Mouse (Mus musculus): ENCODE results near the gene Adipor2. TPM values are rescaled to one million over a fixed set of nuclear protein-coding genes. Genes with fewer than 3 reads are reported as not detected.
A peak's percentile ranks its signal among the peaks of the same experiment; 100 is the strongest.
"Not testable (repeated sequence)": the region's sequence is repeated elsewhere in the genome, so short reads cannot be mapped to it uniquely, and the experiment has no call there.

Adipor2 gene
- 10 to 100 TPM; 38.4 to 41.3 TPM for total RNA-seq (2021)
- long read RNA-seq, partial matches to known transcripts: 4 of 34 reads
- long read RNA-seq, other reads (novel, unspliced or antisense): 27 of 34 reads

- no peak for DNase-seq (ENCODE audit: low spot score in 2 of 2)
These were observed at the start of gene Adipor2 for GRCm38 (mm10) chr6:119417354-119417753. Gene Adipor2 (minus strand): TSS chr6:119417704.

GRCm38 (mm10) chr6:119466161-119466560 lies 48.7 kb upstream of the Adipor2 start:
- DNase-seq (ENCODE audit: low spot score in 2 of 2): no peak

DNA sequence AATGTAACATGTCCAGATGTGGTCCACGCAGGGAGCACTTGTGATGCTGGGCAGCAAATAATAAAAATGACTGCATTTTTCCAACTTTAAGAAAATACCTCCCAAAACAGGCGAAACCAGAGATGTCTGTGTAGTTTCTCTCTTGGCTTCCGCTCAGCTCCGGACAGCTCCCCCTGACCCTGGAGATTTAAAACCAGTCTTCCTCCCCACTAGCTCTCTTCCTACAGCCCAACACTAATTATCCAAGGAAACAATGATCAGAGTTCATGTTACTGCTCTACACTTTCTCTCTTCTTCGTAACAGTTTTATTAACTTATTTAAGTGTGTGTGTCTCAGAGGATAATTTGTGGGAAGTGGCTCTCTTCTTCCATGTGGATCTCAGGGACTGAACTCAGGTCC lies 42.9 kb upstream of the Adipor2 start:
- DNase-seq (ENCODE audit: low spot score in 2 of 2): no peak

GRCm38 (mm10) chr6:119459041-119459440 lies 41.5 kb upstream of the Adipor2 start:
- no peak for DNase-seq (ENCODE audit: low spot score in 2 of 2)

DNA sequence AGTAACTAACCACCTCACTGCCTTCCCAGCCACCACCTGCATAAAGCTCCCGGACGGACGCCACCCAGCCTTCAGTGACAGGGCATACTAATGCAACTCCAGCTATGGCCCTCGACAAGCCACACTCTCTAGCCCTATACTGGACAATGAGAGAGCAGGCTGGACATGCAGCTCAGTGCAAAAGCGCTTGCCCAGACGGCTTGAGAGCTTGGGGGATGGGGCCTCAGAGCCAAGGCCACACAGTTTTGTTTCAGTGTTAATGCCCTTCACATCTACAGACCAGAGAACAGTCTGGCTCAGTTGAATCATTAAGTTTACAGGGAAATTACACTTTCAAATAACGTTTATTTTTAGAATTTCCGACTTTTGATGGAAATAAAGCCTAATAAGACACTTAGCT lies 40.7 kb upstream of the Adipor2 start:
- no peak for DNase-seq (ENCODE audit: low spot score in 2 of 2)

DNA sequence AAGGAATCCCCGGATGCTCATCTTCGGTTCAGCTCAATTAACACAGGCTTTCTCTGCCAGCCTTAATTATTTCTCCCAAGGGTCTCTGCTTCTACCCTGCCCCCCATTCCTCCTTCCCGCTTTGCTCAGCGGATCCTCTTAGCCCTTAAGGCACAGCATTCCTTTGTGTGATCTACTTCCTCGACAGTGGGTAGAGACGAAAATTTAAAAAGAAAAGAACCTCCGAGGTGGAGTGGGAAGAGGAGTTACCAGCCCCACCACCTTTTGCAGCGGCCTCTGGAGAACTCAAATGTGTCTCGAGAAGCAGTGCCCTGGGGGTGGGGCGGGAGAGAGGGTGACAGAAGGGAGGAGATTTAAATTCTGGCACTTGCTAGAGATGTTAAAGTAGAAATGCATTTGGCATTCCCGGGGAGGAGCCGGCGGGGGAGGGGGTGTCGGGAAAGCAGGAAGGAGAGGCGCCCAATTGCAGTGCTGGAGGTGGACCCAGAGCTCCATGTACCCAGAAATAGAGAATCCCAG lies 34.5 kb upstream of the Adipor2 start:
- peak; percentile 53 to 68 for DNase-seq (ENCODE audit: low spot score in 2 of 2)

DNA sequence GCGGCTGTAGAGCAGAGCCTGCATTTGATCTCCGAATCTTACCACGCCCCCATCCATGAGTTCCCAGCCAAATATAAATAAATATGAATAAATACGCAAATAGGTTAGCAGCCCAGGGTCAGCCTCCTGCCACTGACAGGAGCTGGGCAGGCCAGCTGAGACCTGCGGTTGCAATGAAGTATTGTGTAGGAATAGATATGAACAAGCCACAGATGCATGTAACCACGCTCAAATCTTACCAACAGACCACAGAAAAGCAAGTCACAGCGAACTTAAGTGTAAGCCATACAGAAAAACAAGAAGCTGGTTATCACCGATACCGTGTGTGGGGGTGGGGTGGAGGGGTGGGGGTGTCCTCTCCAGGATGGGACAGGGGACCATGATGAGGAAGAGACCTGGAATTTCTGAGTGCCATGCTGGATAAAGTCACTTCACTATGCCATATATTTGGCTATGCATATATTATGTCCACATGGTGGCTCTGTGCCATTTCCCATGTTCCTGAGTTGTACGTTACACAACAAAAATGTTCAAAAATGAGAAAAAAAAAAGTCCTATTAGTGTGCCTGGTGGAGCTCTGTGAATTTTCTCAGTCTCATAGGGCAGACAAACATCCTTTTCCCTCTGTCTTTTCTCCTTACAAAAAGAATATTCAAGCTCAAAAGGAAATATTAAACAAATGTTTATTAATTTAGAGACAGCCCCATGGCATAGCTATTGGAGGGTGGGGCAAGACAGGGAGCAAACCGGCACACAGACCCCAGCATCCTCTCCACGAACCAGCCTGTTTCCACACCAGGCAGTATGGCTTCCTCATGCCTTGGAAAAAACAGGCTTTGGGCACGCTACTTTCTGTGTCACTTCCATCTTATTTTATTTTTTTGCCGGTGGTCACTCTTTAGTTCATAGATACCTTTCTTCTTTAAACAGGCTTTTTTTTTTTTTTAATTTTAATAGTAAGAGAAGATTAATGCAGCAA lies 33.8 kb upstream of the Adipor2 start:
- no peak for DNase-seq (ENCODE audit: low spot score in 2 of 2)

DNA sequence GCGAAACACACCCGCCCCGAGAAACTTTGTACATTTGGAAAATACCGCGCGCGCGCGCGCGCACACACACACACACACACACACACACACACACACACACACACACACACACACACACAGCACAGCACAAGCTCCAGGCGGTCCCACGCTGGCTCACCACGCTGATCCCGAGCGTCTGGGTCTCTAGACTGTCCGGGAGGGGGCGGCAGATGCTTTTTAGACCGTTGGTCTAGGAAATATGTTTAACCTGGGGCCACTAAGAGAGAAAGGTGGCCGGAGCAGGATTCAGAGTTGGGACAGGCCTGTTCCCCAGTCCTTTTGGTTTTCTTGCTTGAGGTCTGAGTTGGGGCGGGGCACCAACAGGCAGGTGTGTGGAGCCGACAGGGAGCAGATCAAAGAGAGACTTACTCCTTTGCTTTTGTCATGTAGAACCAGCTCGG lies 31.6 kb upstream of the Adipor2 start:
- peak; percentile 44 to 52 for DNase-seq (ENCODE audit: low spot score in 2 of 2)

GRCm38 (mm10) chr6:119448321-119449059 lies 31.0 kb upstream of the Adipor2 start:
- no peak for DNase-seq (ENCODE audit: low spot score in 2 of 2)

DNA sequence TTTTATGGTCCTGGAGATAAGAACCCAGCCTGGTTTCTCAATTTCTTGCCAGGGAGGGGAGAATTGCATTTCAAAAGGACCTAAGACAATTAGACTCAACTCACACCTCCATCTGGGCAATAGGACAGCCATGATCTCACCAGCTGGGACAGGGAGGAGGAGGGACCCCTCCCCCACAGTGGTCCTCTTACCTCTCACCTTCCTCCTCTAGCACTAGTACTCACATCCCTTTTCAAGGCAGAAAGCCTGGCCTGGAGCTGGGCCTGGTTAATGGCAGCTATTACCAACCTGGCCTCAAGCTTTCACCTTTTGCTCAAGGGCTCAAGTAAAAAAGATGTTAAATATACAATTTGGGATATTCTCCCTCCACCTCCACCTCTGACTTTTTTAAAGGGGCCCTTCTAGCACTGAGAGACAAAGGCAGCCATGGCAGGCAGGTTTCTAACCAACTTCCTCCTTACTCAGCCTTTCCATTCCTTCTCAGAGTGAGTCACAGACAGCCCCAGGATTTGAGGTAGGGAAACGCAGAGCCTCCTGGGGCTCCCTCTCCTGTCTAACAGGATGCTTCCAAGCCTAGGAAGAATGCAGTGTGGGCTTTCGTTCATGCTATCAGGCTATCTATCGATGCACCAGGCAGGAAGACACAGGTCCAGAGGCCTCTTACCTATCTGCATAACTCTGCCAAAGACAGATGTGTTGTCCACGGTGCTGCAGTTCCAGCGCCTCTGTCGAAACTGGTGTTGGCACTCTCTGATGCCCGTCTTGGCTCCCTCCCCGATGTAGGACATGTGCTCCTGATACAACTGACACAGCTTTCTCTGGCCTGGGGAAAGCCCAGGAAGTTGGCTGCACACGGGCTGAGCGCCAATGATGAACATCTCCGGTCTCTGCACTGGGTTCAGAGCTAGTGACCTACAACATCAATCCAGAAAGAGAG lies 28.4 kb upstream of the Adipor2 start:
- no peak for DNase-seq (ENCODE audit: low spot score in 2 of 2)

GRCm38 (mm10) chr6:119443742-119444645 lies 26.5 kb upstream of the Adipor2 start:
- DNase-seq (ENCODE audit: low spot score in 2 of 2): peak; percentile 81 to 86

GRCm38 (mm10) chr6:119442729-119443128 lies 25.2 kb upstream of the Adipor2 start:
- DNase-seq (ENCODE audit: low spot score in 2 of 2): not testable (repeated sequence)

GRCm38 (mm10) chr6:119437894-119438761 lies 20.6 kb upstream of the Adipor2 start:
- no peak for DNase-seq (ENCODE audit: low spot score in 2 of 2)

DNA sequence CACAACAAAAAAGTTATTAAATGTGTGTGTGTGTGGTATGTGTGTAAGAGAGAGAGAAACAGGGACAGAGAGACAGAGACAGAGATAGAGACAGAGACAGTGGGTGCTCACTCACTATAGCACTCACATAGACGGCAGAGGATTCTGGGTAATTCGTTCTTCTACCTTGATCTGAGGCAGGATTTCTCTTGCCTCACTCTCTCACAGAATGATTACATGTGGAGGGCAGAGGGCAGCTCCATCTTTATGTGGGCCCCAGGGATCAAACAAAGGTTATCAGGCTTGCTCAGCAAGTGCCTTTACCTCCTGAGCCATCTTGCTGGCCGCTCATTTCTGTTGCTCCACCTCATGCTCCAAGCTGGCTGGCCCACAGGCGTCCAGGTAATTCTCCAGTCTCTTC lies 16.9 kb upstream of the Adipor2 start:
- no peak for DNase-seq (ENCODE audit: low spot score in 2 of 2)

DNA sequence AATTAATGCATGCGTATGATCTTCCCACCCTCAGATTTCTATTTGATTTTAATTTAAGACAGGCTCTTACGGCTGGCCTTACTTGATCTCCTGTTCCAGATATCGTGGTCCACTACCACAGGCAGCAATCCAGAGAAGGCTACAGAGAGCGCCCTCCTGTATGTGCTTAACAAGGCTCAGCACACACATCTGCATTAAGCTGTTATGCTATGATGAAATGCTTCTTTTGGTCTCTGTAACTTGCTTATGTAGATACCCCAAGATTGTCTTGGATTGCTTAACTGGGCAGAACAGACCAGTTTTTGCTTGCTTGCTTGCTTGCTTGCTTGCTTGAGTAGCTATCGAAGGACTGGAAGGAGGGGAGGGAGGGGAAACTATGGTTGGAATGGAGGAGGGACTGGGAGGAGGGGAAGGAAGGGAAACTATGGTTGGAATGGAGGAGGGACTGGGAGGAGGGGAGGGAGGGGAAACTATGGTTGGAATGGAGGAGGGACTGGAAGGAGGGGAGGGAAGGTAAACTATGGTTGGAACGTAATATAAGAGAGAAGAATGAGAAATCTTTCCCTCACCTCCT lies 14.3 kb upstream of the Adipor2 start:
- DNase-seq (ENCODE audit: low spot score in 2 of 2): no peak

DNA sequence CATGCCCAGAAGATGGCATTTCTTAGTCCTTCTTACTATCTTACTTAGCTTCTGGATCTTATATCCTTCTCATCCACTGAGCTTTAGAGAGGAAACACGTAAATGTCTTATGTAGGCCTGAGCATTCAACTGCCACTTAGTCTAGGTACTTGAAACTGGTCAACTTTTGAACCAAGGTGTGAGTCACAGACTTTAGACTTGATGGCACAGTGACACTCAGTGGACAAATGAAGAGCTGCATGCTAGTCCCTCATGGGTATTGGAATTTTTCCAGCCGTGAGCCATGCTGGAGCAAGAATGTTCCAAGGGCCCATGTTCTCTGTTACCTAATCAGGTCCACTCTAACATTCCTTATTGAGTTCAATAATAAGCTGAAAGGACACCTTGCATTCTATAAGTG lies 13.0 kb upstream of the Adipor2 start:
- DNase-seq (ENCODE audit: low spot score in 2 of 2): peak; percentile 70 to 72

DNA sequence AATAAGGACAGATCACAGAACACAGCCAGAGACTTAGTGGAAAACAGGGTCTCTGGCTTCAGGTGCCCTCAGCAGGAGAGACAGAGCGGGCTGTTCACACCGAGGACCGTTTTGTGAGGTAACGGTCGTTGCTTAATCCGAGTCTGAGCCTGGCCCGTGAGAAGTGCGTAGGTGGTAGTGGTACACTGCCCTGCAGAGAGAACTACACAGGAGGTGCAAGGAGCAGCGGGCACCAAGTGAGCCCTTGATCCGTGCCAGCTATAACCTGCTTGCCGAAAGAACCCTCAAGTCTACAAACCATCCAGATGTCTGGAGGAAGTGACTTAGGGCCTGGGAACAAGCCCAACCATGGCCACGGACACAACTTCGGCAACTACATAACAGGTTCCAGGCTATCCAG lies 11.8 kb upstream of the Adipor2 start:
- DNase-seq (ENCODE audit: low spot score in 2 of 2): no peak

GRCm38 (mm10) chr6:119428611-119429010 lies 11.1 kb upstream of the Adipor2 start:
- DNase-seq (ENCODE audit: low spot score in 2 of 2): no peak

Measured in layer of hippocampus, postnatal 10 days (tissue).